Mouse (Mus musculus): Measurements from ENCODE around the gene Slitrk6.

GRCm38 (mm10) chr14:110728344-110728910 lies 26.5 kb downstream of the Slitrk6 start:
- TF ChIP-seq CTCF (IDR thresholded peaks at IDR 0.05; ENCODE audit: extremely low read depth, insufficient read depth, insufficient read length, insufficient replicate concordance) = no peak
- no peak for TF ChIP-seq POLR2A (IDR thresholded peaks at IDR 0.05; ENCODE audit: low read depth, low read length)

Data from spleen, adult 2 months (tissue).